Mouse (Mus musculus): ENCODE data around the gene Myh2. TPM values are rescaled to one million over a fixed set of nuclear protein-coding genes. Genes with fewer than 3 reads are reported as not detected.

The Myh2 gene
- total RNA-seq, 1 experiment from 2014 or later: not detected

DNA sequence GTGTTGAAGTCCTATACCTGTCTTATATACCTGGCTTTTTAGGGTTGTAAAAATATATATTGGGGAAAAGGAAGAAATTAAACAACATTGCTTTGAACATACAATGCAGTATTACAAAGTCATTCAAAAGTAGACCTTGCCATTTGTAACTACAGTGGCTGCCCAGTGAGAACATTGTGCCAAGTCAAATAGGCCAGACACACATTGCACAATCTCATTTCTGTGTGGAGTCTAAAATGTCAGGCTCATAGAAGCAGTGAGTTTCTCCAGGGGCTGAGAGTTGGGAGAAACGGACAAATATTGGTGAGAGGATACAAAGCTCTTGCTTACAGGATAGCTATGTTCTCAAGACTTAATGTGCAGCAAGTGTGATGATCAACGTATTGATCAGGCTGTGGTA lies 59.1 kb downstream of the Myh2 start:
- no peak for ATAC-seq (ENCODE audit: extremely low read depth, insufficient number of reproducible peaks, low FRiP score, poor library complexity, severe bottlenecking)

- no peak for ATAC-seq (ENCODE audit: extremely low read depth, insufficient number of reproducible peaks, low FRiP score, poor library complexity, severe bottlenecking)
These were observed 65.0 kb downstream of the Myh2 start for GRCm38 (mm10) chr11:67235639-67236358.

- ATAC-seq (ENCODE audit: extremely low read depth, insufficient number of reproducible peaks, low FRiP score, poor library complexity, severe bottlenecking): no peak
These were observed 66.0 kb downstream of the Myh2 start for GRCm38 (mm10) chr11:67236799-67237198.

DNA sequence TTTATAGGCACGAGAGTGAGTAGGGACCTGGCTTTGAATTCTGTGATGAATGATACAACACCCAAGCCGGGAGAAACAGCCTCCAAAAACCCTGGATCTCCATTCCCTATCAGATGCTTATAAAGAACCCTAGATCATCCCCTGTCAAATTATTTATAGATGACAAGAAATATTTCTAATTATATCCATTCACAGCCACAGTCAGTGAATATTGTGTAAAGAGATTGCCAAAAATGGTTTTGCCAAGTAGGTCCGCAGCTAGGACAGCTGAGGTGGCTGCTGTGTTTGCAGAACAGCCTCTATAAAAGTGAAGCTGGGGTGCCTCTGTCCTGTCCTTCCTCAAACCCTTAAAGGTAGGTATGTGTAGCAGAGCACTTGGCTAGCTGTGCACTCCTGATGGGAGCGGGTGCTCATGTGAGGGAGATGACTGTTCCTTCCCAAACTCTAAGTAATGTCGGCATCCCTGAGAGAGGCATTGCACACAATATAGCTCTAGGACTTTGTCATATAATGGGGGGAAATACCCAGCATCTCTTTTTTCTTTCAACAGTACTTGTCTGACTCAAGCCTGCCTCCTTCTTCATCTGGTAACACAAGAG lies 66.8 kb downstream of the Myh2 start, which contains the start of gene Myh4:
TSS of gene Myh4 (plus strand) at position 549 of the 599 bp plus-strand sequence.
- no peak for ATAC-seq (ENCODE audit: extremely low read depth, insufficient number of reproducible peaks, low FRiP score, poor library complexity, severe bottlenecking)

- ATAC-seq (ENCODE audit: extremely low read depth, insufficient number of reproducible peaks, low FRiP score, poor library complexity, severe bottlenecking): no peak
These were observed 70.2 kb downstream of the Myh2 start for GRCm38 (mm10) chr11:67241051-67241450.

Other genes with a start within 250 kb of the Myh2 start
- not detected in 2 replicates for gene Tmem238l, start 214.4 kb upstream of the Myh2 start, total RNA-seq (2017)
- 1.1 and 2.8 TPM in 2 replicates for gene Tmem220, start 145.9 kb upstream of the Myh2 start, total RNA-seq (2017)
- 36.1 and 43.3 TPM in 2 replicates for gene Adprm, start 118.4 kb upstream of the Myh2 start, total RNA-seq (2017)
- 9.9 and 14.5 TPM in 2 replicates for gene Sco1, start 118.4 kb upstream of the Myh2 start, total RNA-seq (2017)
- not detected in 2 replicates for gene Myh3, start 92.7 kb upstream of the Myh2 start, total RNA-seq (2017)
- not detected in 2 replicates for gene Myh1, start 29.0 kb downstream of the Myh2 start, total RNA-seq (2017)
- not detected in 2 replicates for gene Myh4, start 67.0 kb downstream of the Myh2 start, total RNA-seq (2017)
- not detected in 2 replicates for gene Myh8, start 106.1 kb downstream of the Myh2 start, total RNA-seq (2017)
- not detected in 2 replicates for gene Myh13, start 150.6 kb downstream of the Myh2 start, total RNA-seq (2017)